In genomic region chr4:115058871-115059590, GRCm38 (mm10) we compare ENCODE assay signal across 8 mouse cellular contexts. TPM values are rescaled to one million over a fixed set of nuclear protein-coding genes. Genes with fewer than 3 reads are reported as not detected.
DNase-seq lines count a peak whose midpoint lies in the region; ATAC-seq and TF ChIP-seq lines count a peak whose summit lies in the region.

No protein-coding gene starts in this region.

- H3K9me3 ChIP-seq in kidney, embryonic 16.5 days (ENCODE audit: low read length), result no peaks in the 10 kb centered on the region
- H3K9me3 ChIP-seq in limb, embryonic 10.5 days (replicated peaks), result no peaks in the 10 kb centered on the region

- H3K4me1 ChIP-seq in kidney, embryonic 16.5 days (ENCODE audit: insufficient read depth, low read length), result peaks cover 26% of the 10 kb centered on the region
- peaks cover 4% of the 10 kb centered on the region; the same call in 1 of the 2 replicates for H3K4me1 ChIP-seq in heart, adult 2 months (ENCODE audit: control insufficient read depth, insufficient read depth, low read length)
- H3K4me1 ChIP-seq in limb, embryonic 10.5 days, result peaks cover 36% of the 10 kb centered on the region

- peak overlapping the region; percentile 24 for H3K4me2 ChIP-seq in kidney, embryonic 16.5 days (replicated peaks; ENCODE audit: low read depth, low read length)

- H3K4me3 ChIP-seq in kidney, embryonic 16.5 days (ENCODE audit: low read length), result peak overlapping the region; percentile 49
- H3K4me3 ChIP-seq in heart, adult 2 months, result peak overlapping the region; percentile 65
- peak overlapping the region; percentile 46 for H3K4me3 ChIP-seq in limb, embryonic 10.5 days

- intact Hi-C loops in heart, adult 2 months (cut with DNase I), result loop anchor here (2.0 to 5.0 kb wide), 2 partner anchors 16 to 152 kb away; partner anchors contain the start of gene Foxd2

- TF ChIP-seq EP300 in heart, adult 2 months (IDR thresholded peaks at IDR 0.05; ENCODE audit: insufficient read depth, low read depth, low read length), result no peak

- no peak; the same call in 1 of the 2 replicates for TF ChIP-seq POLR2A in heart, adult 2 months (IDR thresholded peaks at IDR 0.05; ENCODE audit: insufficient read depth, low read depth, low read length)

- TF ChIP-seq CTCF in heart, adult 2 months (IDR thresholded peaks at IDR 0.05), result no peak

- peak overlapping the region; percentile 69 for H3K27ac ChIP-seq in kidney, embryonic 16.5 days (ENCODE audit: low read length)
- H3K27ac ChIP-seq in heart, adult 2 months, result peak overlapping the region; percentile 95
- H3K27ac ChIP-seq in limb, embryonic 10.5 days, result peak overlapping the region; percentile 62

- H3K79me2 ChIP-seq in heart, adult 2 months (replicated peaks; ENCODE audit: control insufficient read depth, insufficient read depth, low read length), result no peaks in the 10 kb centered on the region

- H3K36me3 ChIP-seq in kidney, embryonic 16.5 days (ENCODE audit: insufficient read depth, low read length), result no peaks in the 10 kb centered on the region
- no peaks in the 10 kb centered on the region for H3K36me3 ChIP-seq in heart, adult 2 months (ENCODE audit: control insufficient read depth, insufficient read depth, low read length)
- no peaks in the 10 kb centered on the region for H3K36me3 ChIP-seq in limb, embryonic 10.5 days

- peaks cover 78% of the 10 kb centered on the region for H3K27me3 ChIP-seq in kidney, embryonic 16.5 days (ENCODE audit: insufficient read depth, low read length)
- H3K27me3 ChIP-seq in heart, adult 2 months (ENCODE audit: control insufficient read depth, insufficient read depth, low read length), result peaks cover 14% of the 10 kb centered on the region
- peaks cover 100% of the 10 kb centered on the region for H3K27me3 ChIP-seq in limb, embryonic 10.5 days (ENCODE audit: low read depth, poor library complexity, severe bottlenecking)

- no peak for ATAC-seq in kidney, embryonic 16.5 days (ENCODE audit: low FRiP score, low TSS enrichment)

- peak overlapping the region; percentile 61 for H3K9ac ChIP-seq in kidney, embryonic 16.5 days (replicated peaks; ENCODE audit: low read length)
- peak overlapping the region; percentile 59 for H3K9ac ChIP-seq in heart, adult 2 months (ENCODE audit: low read depth, low read length)

- DNase-seq in kidney, adult 9 months, result no peak
- peak; percentile 39 to 56 for DNase-seq in heart, adult 2 months
- DNase-seq in limb, embryonic 10.5 days (ENCODE audit: low spot score), result peak; percentile 60
- peak; percentile 53 for DNase-seq in neural tube, embryonic 10.5 days (ENCODE audit: extremely low spot score, low spot score)
- no peak for DNase-seq in natural killer cell, adult 2 months (ENCODE audit: low spot score in 2 of 2)
- no peak for DNase-seq in adrenal gland, postnatal 14 days
- DNase-seq in urinary bladder, postnatal 36 days (ENCODE audit: low spot score in 2 of 2), result no peak

- WGBS in kidney, embryonic 16.5 days, result 2% methylated on average over 22 of the region's 23 CpGs
- 9% methylated on average over 23 of the region's 23 CpGs for WGBS in heart, adult 2 months
- 2% methylated on average over 23 of the region's 23 CpGs for WGBS in limb, embryonic 10.5 days

RNA-seq across cellular contexts. Expression of gene Tal1, which starts 2.8 kb away (rescaled TPM):
- 1.2 and 1.3 TPM in 2 replicates for polyA plus RNA-seq in kidney, embryonic 16.5 days (2015; fragmentation: Nextera tagmentation; extraction: Ambion mirVana)
- 1 to 10 TPM; 3.1 to 3.3 TPM for total RNA-seq in heart, adult 2 months (2021)
- polyA plus RNA-seq in heart, adult 2 months (2012; rRNA removed), result 2.9 and 4.9 TPM in 2 replicates
- polyA plus RNA-seq in limb, embryonic 10.5 days (2016; fragmentation: Nextera tagmentation; extraction: Ambion mirVana), result 1.7 TPM in 2 replicates
- total RNA-seq in adrenal gland, postnatal 14 days (2021), result 5.2 and 7.3 TPM in 2 replicates

RNA-seq across cellular contexts. Expression of gene Pdzk1ip1, which starts 29.5 kb away (rescaled TPM):
- polyA plus RNA-seq in kidney, embryonic 16.5 days (2015; fragmentation: Nextera tagmentation; extraction: Ambion mirVana), result 292 and 326 TPM in 2 replicates
- under 1 TPM; 0.70 to 0.86 TPM for total RNA-seq in heart, adult 2 months (2021)
- polyA plus RNA-seq in heart, adult 2 months (2012; rRNA removed), result 1.9 and 3.9 TPM in 2 replicates
- polyA plus RNA-seq in limb, embryonic 10.5 days (2016; fragmentation: Nextera tagmentation; extraction: Ambion mirVana), result 6.8 and 9.0 TPM in 2 replicates
- total RNA-seq in adrenal gland, postnatal 14 days (2021), result 0.53 and 2.4 TPM in 2 replicates

RNA-seq across cellular contexts. Expression of gene Stil, which starts 59.1 kb away (rescaled TPM):
- polyA plus RNA-seq in kidney, embryonic 16.5 days (2015; fragmentation: Nextera tagmentation; extraction: Ambion mirVana), result 12.0 and 12.9 TPM in 2 replicates
- under 1 TPM in 1 of 2 experiments, not detected in 1; 0.36 TPM for total RNA-seq in heart, adult 2 months (2021)
- polyA plus RNA-seq in heart, adult 2 months (2012; rRNA removed), result 0.08 and 0.12 TPM in 2 replicates
- 16.9 and 19.8 TPM in 2 replicates for polyA plus RNA-seq in limb, embryonic 10.5 days (2016; fragmentation: Nextera tagmentation; extraction: Ambion mirVana)
- total RNA-seq in adrenal gland, postnatal 14 days (2021), result 1.9 and 2.3 TPM in 2 replicates

Comparison
In these comparisons a context has a peak if more than half of its experiments do, and no peak if none do; other contexts are left out.
1. DNase-seq: peak in heart, adult 2 months (2 of 2), limb, embryonic 10.5 days (single experiment) and neural tube, embryonic 10.5 days (single experiment); none in kidney, adult 9 months (single experiment), natural killer cell, adult 2 months (0 of 2), adrenal gland, postnatal 14 days (single experiment) and urinary bladder, postnatal 36 days (0 of 2).
2. RNA of gene Pdzk1ip1, which starts 29.5 kb away (polyA plus RNA-seq): 292 to 326 TPM in kidney, embryonic 16.5 days; 6.8 to 9.0 TPM in limb, embryonic 10.5 days and 1.9 to 3.9 TPM in heart, adult 2 months; every median in the first group is over 10 times any median in the second.
3. RNA of gene Stil, which starts 59.1 kb away (polyA plus RNA-seq): 16.9 to 19.8 TPM in limb, embryonic 10.5 days and 12.0 to 12.9 TPM in kidney, embryonic 16.5 days; 0.08 to 0.12 TPM in heart, adult 2 months; every median in the first group is over 10 times any median in the second.
4. Peak in every context shown above with its lines, with median percentiles within 50 percentile points of each other: H3K27ac ChIP-seq and H3K4me3 ChIP-seq.